Mouse (Mus musculus): ENCODE data around the gene Haus6. TPM values are rescaled to one million over a fixed set of nuclear protein-coding genes. Genes with fewer than 3 reads are reported as not detected.
"Not testable (repeated sequence)": the region's sequence is repeated elsewhere in the genome, so short reads cannot be mapped to it uniquely, and the experiment has no call there.

Haus6 gene
- 1 to 10 TPM; 5.0 to 5.3 TPM for total RNA-seq (2021)
- long read RNA-seq, experiment 1, partial matches to known transcripts: 0 of 4 reads
- long read RNA-seq, experiment 1, other reads (novel, unspliced or antisense): 4 of 4 reads
- long read RNA-seq, experiment 2, partial matches to known transcripts: 0 of 4 reads
- long read RNA-seq, experiment 2, other reads (novel, unspliced or antisense): 4 of 4 reads

GRCm38 (mm10) chr4:86611524-86612288, at the start of gene Haus6:
Haus6 (minus strand) TSS chr4:86612055.
- peak; percentile 94 for DNase-seq
- Histone ChIP-seq H3K4me3 (peak within 1 kb of the TSS; percentile 90), H3K27ac (peak within 1 kb of the TSS; percentile 87)
- TF ChIP-seq CTCF (IDR thresholded peaks at IDR 0.05): no peak
- intact Hi-C loops (cut with DNase I): loop anchor here (1.0 to 5.0 kb wide), 2 partner anchors 36 to 41 kb away; partner anchors contain the start of gene Rraga

DNA sequence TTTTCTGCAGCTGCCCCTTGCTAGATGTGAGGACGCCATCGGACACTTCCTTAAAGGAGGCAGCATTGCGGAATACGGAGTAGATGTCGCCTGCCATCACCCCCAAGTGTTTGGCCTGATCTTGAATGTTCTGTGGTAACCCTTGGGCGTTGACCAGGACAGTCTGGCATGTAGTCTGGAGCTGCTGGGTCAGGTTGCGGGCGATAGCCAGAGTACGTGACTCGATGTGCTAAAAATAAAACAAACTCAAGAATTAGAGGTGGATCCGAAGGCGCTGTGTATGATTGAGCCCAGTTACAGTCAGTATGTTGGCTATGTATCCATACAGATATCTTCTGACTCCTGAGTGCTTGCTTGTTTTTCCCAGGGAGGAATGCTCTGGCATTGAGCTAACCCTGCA, 45.3 kb upstream of the Haus6 start:
- peak overlapping the region; percentile 91 for H3K27ac ChIP-seq
- peak overlapping the region; percentile 33; the same call in 1 of the 2 replicates for H3K4me3 ChIP-seq
- intact Hi-C loops (cut with DNase I): loop anchor here (5.0 kb wide), 1 partner anchor 90 kb away; the partner anchor contains the start of gene Dennd4c
- no peak for TF ChIP-seq CTCF (IDR thresholded peaks at IDR 0.05)
- DNase-seq: peak; percentile 88

GRCm38 (mm10) chr4:86656410-86656809, 44.6 kb upstream of the Haus6 start:
- intact Hi-C loops (cut with DNase I): loop anchor here (5.0 kb wide), 1 partner anchor 91 kb away; the partner anchor contains the start of gene Dennd4c
- DNase-seq, H3K4me3 ChIP-seq: not testable (repeated sequence)
- peak overlapping the region; percentile 91 for H3K27ac ChIP-seq

- intact Hi-C loops (cut with DNase I): loop anchor here (1.0 to 5.0 kb wide), 2 partner anchors 40 to 45 kb away; partner anchors contain the start of gene Haus6
- Histone ChIP-seq H3K27ac (peak overlapping the region; percentile 4; the same call in 1 of the 2 replicates), H3K4me3 (peak overlapping the region; percentile 37)
- peak; percentile 43 for DNase-seq
- peak; percentile 84 for TF ChIP-seq CTCF (IDR thresholded peaks at IDR 0.05)
Measured at GRCm38 (mm10) chr4:86651686-86652384, 40.0 kb upstream of the Haus6 start.

DNA sequence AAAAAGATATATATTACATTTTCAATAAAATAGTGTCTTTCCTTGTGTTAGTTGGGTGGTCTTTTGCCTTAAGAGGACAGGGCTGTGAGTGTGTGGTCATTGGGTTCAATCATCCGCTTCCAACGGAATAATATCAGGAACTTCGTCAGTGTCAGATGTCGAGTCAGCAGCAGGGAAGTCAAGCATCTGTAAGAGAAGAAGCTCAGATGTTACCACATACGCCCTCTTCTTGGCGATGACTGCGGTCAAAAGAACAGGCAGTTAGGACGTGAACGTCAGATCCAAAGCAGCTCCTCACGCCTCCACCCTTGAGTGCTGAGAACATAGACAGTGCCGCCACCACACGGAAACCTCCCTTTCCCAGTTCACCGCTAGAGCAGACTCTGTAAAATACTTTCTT, 36.5 kb upstream of the Haus6 start:
- DNase-seq; H3K4me3 ChIP-seq; H3K27ac ChIP-seq; intact Hi-C loops (cut with DNase I): not testable (repeated sequence)

GRCm38 (mm10) chr4:86637561-86637960, 25.7 kb upstream of the Haus6 start:
- intact Hi-C loops (cut with DNase I); H3K4me3 ChIP-seq: not testable (repeated sequence)

GRCm38 (mm10) chr4:86634873-86635272, 23.0 kb upstream of the Haus6 start:
- intact Hi-C loops (cut with DNase I); H3K27ac ChIP-seq; H3K4me3 ChIP-seq; DNase-seq: not testable (repeated sequence)

More at GRCm38 (mm10) chr4:86637561-86637960, 25.7 kb upstream of the Haus6 start:
- not testable (repeated sequence) for DNase-seq, H3K27ac ChIP-seq

GRCm38 (mm10) chr4:86634312-86634711, 22.5 kb upstream of the Haus6 start:
- H3K27ac ChIP-seq; H3K4me3 ChIP-seq; intact Hi-C loops (cut with DNase I); DNase-seq: not testable (repeated sequence)

GRCm38 (mm10) chr4:86632556-86632955, 20.7 kb upstream of the Haus6 start:
- DNase-seq; intact Hi-C loops (cut with DNase I); H3K4me3 ChIP-seq; H3K27ac ChIP-seq: not testable (repeated sequence)

- intact Hi-C loops (cut with DNase I): no loop called here
- no peak for DNase-seq
- TF ChIP-seq CTCF (IDR thresholded peaks at IDR 0.05): no peak
- no peak overlapping the region for H3K27ac ChIP-seq
- no peak overlapping the region for H3K4me3 ChIP-seq
Measured at GRCm38 (mm10) chr4:86631831-86632230, 20.0 kb upstream of the Haus6 start.

DNA sequence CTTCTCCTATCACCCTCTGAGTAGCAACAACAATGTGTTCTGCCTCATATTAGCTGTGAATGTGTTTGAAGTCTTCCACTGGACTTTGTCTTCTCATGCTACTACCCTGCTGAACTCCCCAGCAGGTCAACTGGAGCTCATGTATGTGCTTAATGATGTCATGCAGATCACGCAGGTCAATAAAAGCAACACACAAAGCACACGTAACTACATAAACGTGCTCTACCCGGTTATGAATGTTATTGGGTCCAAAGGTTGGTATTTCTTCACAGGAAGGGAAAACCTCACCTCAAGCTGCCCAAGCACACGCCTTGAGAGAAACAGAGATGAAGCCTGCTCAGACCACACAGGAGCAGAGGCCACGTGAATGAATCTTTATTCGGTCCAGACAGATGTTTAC, 14.6 kb upstream of the Haus6 start:
- H3K27ac ChIP-seq; H3K4me3 ChIP-seq; intact Hi-C loops (cut with DNase I); DNase-seq: not testable (repeated sequence)

DNA sequence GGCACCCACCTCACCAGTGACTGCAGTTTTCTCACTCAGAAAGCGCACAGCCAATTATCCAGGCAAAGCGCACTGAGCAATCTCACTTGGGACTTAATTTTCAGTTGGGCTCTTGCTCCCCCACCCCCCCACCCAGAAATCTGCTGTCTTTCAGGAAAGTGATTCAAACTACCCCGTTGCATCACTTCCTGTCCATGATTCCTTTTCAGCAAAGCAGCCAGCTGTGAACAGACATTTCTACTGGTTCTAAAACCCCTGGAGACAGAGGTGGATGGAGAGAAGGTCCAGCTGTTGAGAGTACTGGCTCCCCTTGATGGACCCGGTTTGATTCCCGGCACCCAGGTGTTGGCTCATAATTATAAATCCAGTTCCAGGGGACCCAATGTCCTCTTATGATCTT, 13.6 kb upstream of the Haus6 start:
- no peak for TF ChIP-seq CTCF (IDR thresholded peaks at IDR 0.05)
- no peak overlapping the region for H3K27ac ChIP-seq
- no peak for DNase-seq
- H3K4me3 ChIP-seq: no peak overlapping the region
- intact Hi-C loops (cut with DNase I): no loop called here

- H3K27ac ChIP-seq; DNase-seq; intact Hi-C loops (cut with DNase I); H3K4me3 ChIP-seq: not testable (repeated sequence)
- TF ChIP-seq CTCF (IDR thresholded peaks at IDR 0.05): peak; percentile 19; the same call in 1 of the 2 replicates
Measured at GRCm38 (mm10) chr4:86622532-86622931, 10.7 kb upstream of the Haus6 start.
